Mouse (Mus musculus) forebrain, embryonic 16.5 days (tissue): ENCODE measurements around the gene Csnk2a1. TPM values are rescaled to one million over a fixed set of nuclear protein-coding genes. Genes with fewer than 3 reads are reported as not detected.
A peak's percentile ranks its signal among the peaks of the same experiment; 100 is the strongest.

Experiments
- ATAC-seq: fragments of 200-750 bp; cut with Nextera tagmentation; 2 replicates; pipeline ENCODE4 v1.8.0; 2017; ENCODE audit warnings: mild to moderate bottlenecking, moderate library complexity
- H3K27ac ChIP-seq: fragments of 300-500 bp; sonication (generic); 2 replicates; pipeline ENCODE4 v1.5.1; 2014; ENCODE audit warnings: low read length, control low read depth
- H3K27me3 ChIP-seq: fragments of 300-500 bp; sonication (generic); replicated peaks from 2 replicates; pipeline ENCODE4 v1.6.1; 2014; ENCODE audit warnings: low read length; ENCODE audit not compliant: control insufficient read depth, insufficient read depth
- H3K36me3 ChIP-seq: fragments of 300-500 bp; sonication (generic); 2 replicates; pipeline ENCODE4 v1.6.1; 2014; ENCODE audit not compliant: control insufficient read depth, insufficient read depth
- H3K4me1 ChIP-seq: fragments of 300-500 bp; sonication (generic); replicated peaks from 2 replicates; pipeline ENCODE4 v1.6.1; 2014; ENCODE audit warnings: low read length; ENCODE audit not compliant: control insufficient read depth, insufficient read depth
- H3K4me2 ChIP-seq: fragments of 300-500 bp; sonication (generic); 2 replicates; pipeline ENCODE4 v1.6.1; 2014; ENCODE audit warnings: mild to moderate bottlenecking, low read length, control low read depth
- H3K4me3 ChIP-seq: fragments of 300-500 bp; sonication (generic); replicated peaks from 2 replicates; pipeline ENCODE4 v1.5.1; 2014; ENCODE audit warnings: mild to moderate bottlenecking, low read length, control low read depth
- H3K9ac ChIP-seq: fragments of 300-500 bp; sonication (generic); replicated peaks from 2 replicates; pipeline ENCODE4 v1.6.1; 2014; ENCODE audit warnings: low read depth, low read length, control low read depth
- H3K9me3 ChIP-seq: fragments of 300-500 bp; sonication (generic); 2 replicates; pipeline ENCODE4 v1.6.1; 2016; ENCODE audit warnings: low read length; ENCODE audit not compliant: control insufficient read depth
- WGBS: fragments of 180-500 bp; shearing (Covaris S2); extraction: QIAGEN DNeasy Blood & Tissue Kit; methylation state at CpG from one replicate; pipeline ENCODE4 v1.1.7; 2014; 5-methylcytosine and 5-hydroxymethylcytosine counted together
- polyA plus RNA-seq: library from polyadenylated mRNA; unstranded; fragments of >200 nt; fragmentation: Nextera tagmentation; extraction: Ambion mirVana; gene quantifications from 2 replicates; pipeline ENCODE4 v1.2.1, GENCODE M21; 2015

The Csnk2a1 gene
- polyA plus RNA-seq: 123 and 137 TPM in 2 replicates

DNA sequence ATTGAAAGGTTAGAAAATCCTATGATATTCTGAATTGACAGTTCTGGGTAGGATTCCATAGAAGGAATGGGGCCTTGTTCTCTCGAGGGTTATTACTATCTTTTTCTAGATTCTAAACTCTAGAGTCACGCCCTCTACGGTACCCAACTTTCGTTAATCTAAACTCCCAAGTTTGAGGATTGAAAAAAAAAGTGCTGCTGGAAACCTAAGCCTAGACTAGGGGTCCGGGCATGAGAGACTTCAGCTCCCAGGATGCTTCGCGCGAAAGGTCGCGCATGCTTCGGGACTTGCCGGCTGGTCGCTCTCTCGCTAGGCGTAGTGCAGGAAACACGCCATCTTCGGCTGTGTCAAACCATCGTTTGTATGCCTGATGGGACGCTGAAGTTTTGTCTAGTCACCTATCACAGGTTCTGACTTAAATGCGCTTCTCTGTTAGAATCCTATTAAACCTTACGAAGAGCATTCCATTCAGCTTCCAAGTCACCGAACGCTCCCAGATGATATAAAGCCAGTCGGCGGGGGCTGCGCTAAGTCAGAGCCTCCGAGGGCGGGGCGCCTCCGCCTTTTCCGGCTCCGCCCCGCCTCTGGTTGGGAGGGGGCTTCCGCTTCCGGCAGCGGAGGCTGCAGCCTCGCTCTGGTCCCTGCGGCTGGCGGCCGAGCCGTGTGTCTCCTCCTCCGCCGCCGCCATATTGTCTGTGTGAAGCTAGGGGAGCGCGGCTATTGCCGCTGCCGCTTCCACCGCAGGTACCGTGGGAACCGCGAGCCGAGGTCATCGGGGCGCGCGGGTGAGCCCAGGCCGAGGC is at the start of gene Csnk2a1:
Gene Csnk2a1 (plus strand): TSS at position 592 of the 803 bp plus-strand sequence.
- H3K27me3 ChIP-seq: no peaks in the 10 kb centered on the region
- H3K9ac ChIP-seq: peak within 1 kb of the TSS; percentile 95
- under 1% methylated on average over 53 of the region's 58 CpGs for WGBS
- no peaks in the 10 kb centered on the region for H3K36me3 ChIP-seq
- ATAC-seq: peak; percentile 97
- no peaks in the 10 kb centered on the region for H3K9me3 ChIP-seq
- peak within 1 kb of the TSS; percentile 53 for H3K4me2 ChIP-seq
- peak within 1 kb of the TSS; percentile 70 for H3K4me3 ChIP-seq
- peaks cover 17% of the 10 kb centered on the region for H3K4me1 ChIP-seq
- peak within 1 kb of the TSS; percentile 95 for H3K27ac ChIP-seq

DNA sequence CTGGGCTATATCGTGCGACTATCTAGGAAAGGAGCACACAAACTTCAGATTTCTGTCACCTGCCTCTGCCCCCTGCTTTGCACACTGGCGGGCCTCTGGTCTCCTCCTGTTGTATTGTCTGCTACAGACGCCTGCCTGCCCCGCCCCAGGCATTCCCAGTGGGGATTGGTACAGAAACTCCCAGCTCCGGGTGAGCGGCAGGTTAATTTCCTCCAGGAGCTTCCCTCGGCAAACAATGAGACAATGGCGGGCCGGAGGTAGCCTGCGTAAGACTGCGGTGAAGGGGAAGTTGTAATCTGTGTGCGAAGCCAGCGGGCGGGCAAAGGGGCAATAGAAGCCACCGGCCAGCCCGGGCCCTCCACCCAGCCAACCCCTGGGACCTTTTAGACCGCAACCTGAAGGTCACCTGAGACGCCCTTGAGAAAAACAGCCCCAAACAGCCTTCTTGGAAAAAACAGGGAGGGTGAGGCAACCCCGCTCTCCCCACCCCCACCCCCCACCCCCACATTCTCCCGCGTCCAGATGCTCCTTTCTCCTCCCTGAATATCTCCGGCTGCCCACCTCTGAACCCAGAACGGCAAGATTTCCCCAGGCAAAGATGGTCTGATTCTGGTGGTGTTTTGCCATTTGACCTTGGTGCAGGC is 49.4 kb upstream of the Csnk2a1 start:
- Histone ChIP-seq H3K4me3 (no peak overlapping the region), H3K36me3 (no peaks in the 10 kb centered on the region), H3K9ac (peak overlapping the region; percentile 36; the same call in 1 of the 2 replicates), H3K4me1 (no peaks in the 10 kb centered on the region), H3K27ac (no peak overlapping the region), H3K4me2 (peak overlapping the region; percentile 36; the same call in 1 of the 2 replicates), H3K27me3 (0 out of 2 replicates have a peak, but pooled peaks cover 2% of the 10 kb centered on the region), H3K9me3 (no peaks in the 10 kb centered on the region)
- 7% methylated on average over 24 of the region's 24 CpGs for WGBS
- ATAC-seq: no peak

DNA sequence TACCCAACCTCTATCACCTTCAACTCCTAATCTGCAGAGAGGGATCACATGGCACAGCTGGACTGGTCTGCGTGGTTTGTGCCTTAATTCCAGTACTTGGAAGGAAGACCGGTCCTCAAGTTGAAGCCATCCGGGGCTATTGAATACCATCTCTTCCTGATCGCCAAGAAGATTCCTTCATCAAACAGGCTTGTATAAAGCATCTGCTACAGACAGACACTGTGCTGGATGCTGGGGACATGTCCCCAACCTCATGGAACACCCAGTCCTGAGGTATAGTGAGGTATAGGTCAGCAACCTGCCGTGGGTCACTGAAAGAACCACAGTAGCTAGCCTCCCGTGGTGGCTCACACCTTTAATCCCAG is 48.9 kb upstream of the Csnk2a1 start:
- no peak for ATAC-seq
- no peaks in the 10 kb centered on the region for H3K4me1 ChIP-seq
- 70% methylated on average over 6 of the region's 6 CpGs for WGBS
- no peaks in the 10 kb centered on the region for H3K36me3 ChIP-seq
- 0 out of 2 replicates have a peak, but pooled peaks cover 2% of the 10 kb centered on the region for H3K27me3 ChIP-seq
- no peak overlapping the region for H3K9ac ChIP-seq
- H3K27ac ChIP-seq: no peak overlapping the region
- H3K4me3 ChIP-seq: no peak overlapping the region
- H3K9me3 ChIP-seq: no peaks in the 10 kb centered on the region
- no peak overlapping the region for H3K4me2 ChIP-seq

DNA sequence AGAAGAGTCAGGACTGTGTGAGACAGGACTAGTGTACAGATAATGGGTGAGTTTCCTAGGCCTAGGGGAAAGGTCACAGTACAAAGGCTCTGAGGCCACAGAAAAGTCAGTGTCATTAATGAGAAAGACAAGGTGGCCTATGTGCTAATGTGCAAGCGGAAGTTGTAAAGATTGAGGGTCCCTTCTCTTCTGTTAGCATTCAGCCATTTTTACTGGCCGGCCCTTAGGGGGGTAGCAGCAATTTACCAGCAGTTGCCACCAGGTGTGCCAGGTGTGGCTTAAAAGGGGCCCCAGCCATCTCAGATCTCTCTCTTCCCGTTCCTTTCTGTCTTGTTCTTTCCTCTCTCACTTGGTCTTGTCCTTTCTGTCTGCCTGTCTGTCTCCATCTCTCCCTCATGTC is 48.3 kb upstream of the Csnk2a1 start:
- Histone ChIP-seq H3K27me3 (0 out of 2 replicates have a peak, but pooled peaks cover 2% of the 10 kb centered on the region), H3K36me3 (no peaks in the 10 kb centered on the region), H3K4me3 (no peak overlapping the region), H3K4me1 (no peaks in the 10 kb centered on the region), H3K4me2 (no peak overlapping the region), H3K9me3 (no peaks in the 10 kb centered on the region), H3K27ac (no peak overlapping the region), H3K9ac (no peak overlapping the region)
- WGBS: 86% methylated on average over 3 of the region's 3 CpGs
- no peak for ATAC-seq

DNA sequence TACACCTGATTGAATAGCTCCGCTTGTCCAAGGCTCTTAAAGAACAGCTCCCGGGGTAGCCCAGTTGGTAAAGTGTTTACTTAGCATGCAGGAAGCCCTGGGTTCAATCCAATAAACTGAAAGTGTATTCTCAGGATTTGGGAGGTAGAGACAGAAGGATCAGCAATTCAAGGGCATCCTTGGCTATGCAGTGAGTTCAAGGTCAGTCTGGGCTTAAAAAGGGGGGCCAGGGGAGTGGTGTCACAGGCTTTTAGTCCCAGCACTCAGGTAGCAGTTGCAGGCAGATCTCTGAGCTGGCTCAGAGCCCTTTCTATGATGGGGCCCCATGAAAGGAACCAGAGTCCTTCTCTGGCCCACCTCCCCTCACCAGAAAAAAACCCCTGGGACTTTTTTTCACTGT is 47.3 kb upstream of the Csnk2a1 start:
- no peak for ATAC-seq
- Histone ChIP-seq H3K36me3 (no peaks in the 10 kb centered on the region), H3K4me2 (no peak overlapping the region), H3K4me3 (no peak overlapping the region), H3K9me3 (no peaks in the 10 kb centered on the region), H3K9ac (no peak overlapping the region), H3K4me1 (no peaks in the 10 kb centered on the region), H3K27me3 (0 out of 2 replicates have a peak, but pooled peaks cover 2% of the 10 kb centered on the region), H3K27ac (no peak overlapping the region)
- 78% methylated on average over 2 of the region's 2 CpGs for WGBS

DNA sequence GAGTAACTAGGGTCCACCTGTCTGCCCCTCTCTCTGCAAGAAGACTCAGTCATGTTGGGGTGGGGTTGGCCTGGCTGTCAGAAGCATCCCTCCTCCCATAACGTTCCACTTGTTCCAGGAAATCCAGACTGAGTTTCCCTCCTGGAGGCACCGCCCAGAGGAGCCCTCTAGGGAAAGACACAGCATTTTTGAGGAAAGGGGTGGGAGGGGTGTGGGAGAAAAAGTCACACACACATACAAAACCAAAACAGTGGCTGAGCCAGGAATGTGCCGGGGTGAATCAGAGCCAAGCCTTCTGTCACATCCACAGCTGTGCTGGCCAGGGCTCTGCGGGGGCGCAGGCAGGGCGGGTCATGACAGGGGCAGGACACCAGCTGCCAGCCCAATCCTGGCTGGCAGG is 46.3 kb upstream of the Csnk2a1 start:
- Histone ChIP-seq H3K27me3 (0 out of 2 replicates have a peak, but pooled peaks cover 2% of the 10 kb centered on the region), H3K36me3 (no peaks in the 10 kb centered on the region), H3K9ac (no peak overlapping the region), H3K4me1 (no peaks in the 10 kb centered on the region), H3K4me2 (no peak overlapping the region), H3K9me3 (no peaks in the 10 kb centered on the region), H3K4me3 (no peak overlapping the region), H3K27ac (no peak overlapping the region)
- WGBS: 68% methylated on average over 6 of the region's 6 CpGs
- no peak for ATAC-seq

DNA sequence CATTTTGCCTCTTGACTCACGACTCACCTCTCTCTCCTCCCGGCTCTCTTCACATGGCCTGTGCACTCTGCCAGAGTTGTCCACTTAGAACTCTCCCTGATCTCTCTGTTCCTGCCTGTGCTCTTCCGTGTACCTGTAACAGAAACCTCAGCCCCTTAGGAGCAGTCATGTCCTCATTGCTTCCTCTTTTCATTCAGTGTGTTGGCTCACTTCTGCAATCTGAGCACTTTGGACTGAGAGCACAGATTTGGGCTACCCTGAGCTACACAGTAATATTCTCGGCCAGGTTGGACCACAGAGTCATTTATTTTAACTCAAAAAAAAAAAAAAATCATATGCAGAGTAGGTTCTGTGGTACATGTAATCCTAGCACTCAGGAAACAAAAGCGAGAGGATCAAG is 39.5 kb upstream of the Csnk2a1 start:
- 84% methylated on average over 5 of the region's 5 CpGs for WGBS
- H3K27ac ChIP-seq: no peak overlapping the region
- no peak for ATAC-seq
- H3K4me1 ChIP-seq: no peaks in the 10 kb centered on the region
- no peak overlapping the region for H3K4me3 ChIP-seq
- no peaks in the 10 kb centered on the region for H3K27me3 ChIP-seq
- no peak overlapping the region for H3K4me2 ChIP-seq
- no peaks in the 10 kb centered on the region for H3K36me3 ChIP-seq
- H3K9me3 ChIP-seq: no peaks in the 10 kb centered on the region
- H3K9ac ChIP-seq: no peak overlapping the region

DNA sequence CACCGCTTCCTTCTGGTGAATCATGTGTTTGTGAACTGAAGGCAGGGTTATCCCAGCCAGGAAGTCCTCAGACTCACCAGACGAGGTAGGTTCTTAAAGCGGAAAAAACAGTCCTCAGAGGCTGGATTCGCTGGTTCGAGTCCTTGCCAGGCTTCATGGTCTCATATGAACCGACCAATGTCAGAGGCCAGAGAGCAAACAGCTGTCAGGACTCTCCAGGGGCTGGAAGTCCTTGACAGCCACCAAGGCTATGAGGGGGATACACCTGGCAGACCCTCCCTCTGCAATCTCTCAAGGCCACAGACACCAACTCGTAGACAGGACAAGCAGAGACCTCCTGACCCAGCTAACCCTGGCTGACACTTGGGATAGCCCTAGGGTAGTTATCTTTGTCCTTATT is 37.4 kb upstream of the Csnk2a1 start:
- H3K4me2 ChIP-seq: no peak overlapping the region
- no peak overlapping the region for H3K4me3 ChIP-seq
- no peak overlapping the region for H3K9ac ChIP-seq
- no peaks in the 10 kb centered on the region for H3K36me3 ChIP-seq
- H3K27ac ChIP-seq: no peak overlapping the region
- no peak for ATAC-seq
- WGBS: 78% methylated on average over 7 of the region's 7 CpGs
- H3K27me3 ChIP-seq: no peaks in the 10 kb centered on the region
- no peaks in the 10 kb centered on the region for H3K9me3 ChIP-seq
- H3K4me1 ChIP-seq: no peaks in the 10 kb centered on the region

DNA sequence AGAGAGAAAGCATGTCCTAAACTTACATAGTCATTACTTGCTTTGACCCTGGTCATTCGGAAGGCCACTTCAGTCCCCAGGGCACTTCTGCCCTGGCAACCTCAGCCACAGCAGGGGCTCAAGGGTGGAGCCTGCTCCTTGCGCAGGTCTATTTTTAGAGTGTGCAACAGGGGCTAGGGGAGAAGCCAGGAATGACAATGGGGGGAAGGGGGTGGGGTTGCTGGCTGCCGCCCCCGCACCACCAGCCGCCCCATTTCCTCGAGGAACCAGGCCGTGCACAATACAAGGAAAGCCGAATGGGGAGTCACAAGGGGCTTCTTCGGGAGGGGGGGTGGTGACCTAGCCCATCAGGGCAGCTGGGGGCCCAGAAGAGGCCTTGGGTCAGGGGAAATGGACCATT is 37.0 kb upstream of the Csnk2a1 start:
- Histone ChIP-seq H3K27ac (no peak overlapping the region), H3K27me3 (no peaks in the 10 kb centered on the region), H3K4me3 (no peak overlapping the region), H3K4me1 (no peaks in the 10 kb centered on the region), H3K36me3 (no peaks in the 10 kb centered on the region), H3K9ac (no peak overlapping the region), H3K4me2 (no peak overlapping the region), H3K9me3 (no peaks in the 10 kb centered on the region)
- 57% methylated on average over 9 of the region's 9 CpGs for WGBS
- ATAC-seq: no peak
